Mouse (Mus musculus) liver, embryonic 14.5 days (tissue): ENCODE measurements around the gene F2.

ENCODE experiments used
- CTCF ChIP-seq: IDR thresholded peaks from 2 replicates; pipeline ENCODE4 v1.5.1; 2016; ENCODE audit warnings: antibody characterized with exemption, low read depth, control low read depth
- EP300 ChIP-seq: IDR thresholded peaks from 2 replicates; pipeline ENCODE4 v1.6.1; 2016; ENCODE audit warnings: antibody characterized with exemption, low read depth

DNA sequence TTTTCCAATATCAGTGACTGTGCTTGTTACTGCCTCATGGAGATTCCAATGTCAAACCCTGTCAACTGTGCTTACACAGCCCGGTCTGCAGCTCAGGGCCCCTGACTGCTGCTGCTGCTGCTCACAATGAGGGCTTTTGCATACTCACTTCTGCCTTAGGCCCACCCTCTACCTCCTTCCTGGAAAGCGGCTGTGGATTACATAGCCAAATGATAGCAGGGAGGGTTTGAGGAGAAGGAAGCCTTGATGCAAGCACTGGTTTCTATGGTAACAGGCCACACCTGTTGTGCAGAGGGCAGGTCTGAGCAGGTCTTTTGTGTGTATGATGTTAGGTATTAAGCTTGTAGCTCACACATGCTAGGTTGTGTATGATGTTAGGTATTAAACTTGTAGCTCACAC lies 31.5 kb upstream of the F2 start:
- TF ChIP-seq CTCF (no peak), EP300 (no peak)
